Mouse (Mus musculus) brown adipose tissue, adult 24 weeks (tissue): ENCODE data around the gene Rspo3. TPM values are rescaled to one million over a fixed set of nuclear protein-coding genes. Genes with fewer than 3 reads are reported as not detected.

ENCODE experiments used
- polyA plus RNA-seq: library from polyadenylated mRNA; stranded (reverse); fragments of >200 nt; gene quantifications from 2 replicates; pipeline ENCODE4 v1.2.4, GENCODE M21; 2012; ENCODE audit not compliant: missing spikeins, insufficient read depth, insufficient read length

Gene Rspo3
- polyA plus RNA-seq, 1 experiment: not detected

Other genes starting within 250 kb of the Rspo3 start
- gene Echdc1, start 222.7 kb downstream of the Rspo3 start, polyA plus RNA-seq: 274 and 368 TPM in 2 replicates
- 21.6 and 33.1 TPM in 2 replicates for gene Rnf146, start 173.4 kb downstream of the Rspo3 start, polyA plus RNA-seq